Comparison of ENCODE assay signal across 8 mouse cellular contexts in the genomic region with DNA sequence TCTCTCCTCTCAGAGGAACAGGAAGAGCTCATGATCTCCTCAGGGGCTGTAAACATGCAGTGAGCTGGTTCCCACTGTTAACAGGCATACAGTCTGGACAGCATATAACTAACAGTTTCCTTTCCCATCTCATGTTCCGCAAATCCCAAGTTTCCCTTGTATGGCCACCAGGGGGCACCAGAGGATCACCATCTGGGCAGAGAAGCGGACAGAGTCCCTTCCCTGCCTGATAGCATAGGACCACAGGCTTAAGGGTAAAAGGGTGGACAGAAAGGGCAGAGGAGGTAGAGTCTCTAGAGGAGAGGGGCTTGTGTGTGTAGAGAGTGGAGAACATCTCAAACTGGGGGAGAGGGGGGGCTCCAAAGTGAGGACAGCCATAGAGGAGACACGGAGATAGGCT.
DNase-seq lines count a peak whose midpoint lies in the region; ATAC-seq and TF ChIP-seq lines count a peak whose summit lies in the region.

No protein-coding gene starts in this region.

- 0 out of 2 replicates have a peak, but pooled peaks cover 10% of the 10 kb centered on the region for H3K27me3 ChIP-seq in forebrain, embryonic 13.5 days

- WGBS in forebrain, embryonic 13.5 days = 21% methylated on average over 3 of the region's 3 CpGs
- 20% methylated on average over 3 of the region's 3 CpGs for WGBS in lung, adult 2 months
- WGBS in olfactory bulb, adult 2 months = 18% methylated on average over 3 of the region's 3 CpGs

- no peak overlapping the region for H3K27ac ChIP-seq in forebrain, embryonic 13.5 days
- H3K27ac ChIP-seq in olfactory bulb, adult 2 months (ENCODE audit: insufficient read depth, low read depth, low read length) = no peak overlapping the region

- H3K36me3 ChIP-seq in forebrain, embryonic 13.5 days (ENCODE audit: poor library complexity, severe bottlenecking) = no peaks in the 10 kb centered on the region

- peak; percentile 87 for DNase-seq in ES-CJ7 (ENCODE audit: low read depth, low spot score)
- DNase-seq in heart, postnatal 4 days = peak; percentile 94
- DNase-seq in layer of hippocampus, adult 18-20 months (ENCODE audit: low spot score in 2 of 2) = peak; percentile 81 to 92
- peak; percentile 85 for DNase-seq in lung, adult 2 months
- peak; percentile 78 for DNase-seq in testis, postnatal 14 days (ENCODE audit: low spot score)

- no peak overlapping the region for H3K4me2 ChIP-seq in forebrain, embryonic 13.5 days

- H3K9me3 ChIP-seq in forebrain, embryonic 13.5 days (replicated peaks) = no peaks in the 10 kb centered on the region

- no peak overlapping the region for H3K4me3 ChIP-seq in forebrain, embryonic 13.5 days
- no peak overlapping the region for H3K4me3 ChIP-seq in lung, adult 2 months (replicated peaks; ENCODE audit: extremely low read depth, low read depth, low read length)
- H3K4me3 ChIP-seq in olfactory bulb, adult 2 months (ENCODE audit: insufficient read depth, low read depth, low read length) = no peak overlapping the region

- no peak overlapping the region for H3K9ac ChIP-seq in forebrain, embryonic 13.5 days

- peak; percentile 94 for TF ChIP-seq CTCF in lung, adult 2 months (IDR thresholded peaks at IDR 0.05; ENCODE audit: insufficient read depth, low read length)
- peak; percentile 73 for TF ChIP-seq CTCF in olfactory bulb, adult 2 months (IDR thresholded peaks at IDR 0.05; ENCODE audit: insufficient read depth, low read depth, low read length)

- ATAC-seq in cerebellum, adult (ENCODE audit: insufficient number of reproducible peaks, low FRiP score, low TSS enrichment) = peak; percentile 21; the same call in 1 of the 2 replicates
- ATAC-seq in forebrain, embryonic 13.5 days = peak; percentile 55

- peaks cover 32% of the 10 kb centered on the region for H3K4me1 ChIP-seq in forebrain, embryonic 13.5 days
- no peaks in the 10 kb centered on the region for H3K4me1 ChIP-seq in lung, adult 2 months (ENCODE audit: control insufficient read depth, insufficient read depth, low read length)
- peaks cover 26% of the 10 kb centered on the region for H3K4me1 ChIP-seq in olfactory bulb, adult 2 months (ENCODE audit: control insufficient read depth, insufficient read depth, low read length)

- no peak for TF ChIP-seq POLR2A in lung, adult 2 months (IDR thresholded peaks at IDR 0.05; ENCODE audit: borderline replicate concordance, extremely low read depth, low read depth, low read length)
- TF ChIP-seq POLR2A in olfactory bulb, adult 2 months (IDR thresholded peaks at IDR 0.05; ENCODE audit: insufficient read depth, low read depth, low read length) = no peak
